Mouse (Mus musculus) yolk sac, embryonic 10.5 days (tissue): ENCODE measurements around the gene B3gat3.

Experiments
- DNase-seq: peaks from one replicate; pipeline ENCODE4 v3.0.0-alpha.2; 2017; ENCODE audit warnings: low spot score

B3gat3 gene

DNA sequence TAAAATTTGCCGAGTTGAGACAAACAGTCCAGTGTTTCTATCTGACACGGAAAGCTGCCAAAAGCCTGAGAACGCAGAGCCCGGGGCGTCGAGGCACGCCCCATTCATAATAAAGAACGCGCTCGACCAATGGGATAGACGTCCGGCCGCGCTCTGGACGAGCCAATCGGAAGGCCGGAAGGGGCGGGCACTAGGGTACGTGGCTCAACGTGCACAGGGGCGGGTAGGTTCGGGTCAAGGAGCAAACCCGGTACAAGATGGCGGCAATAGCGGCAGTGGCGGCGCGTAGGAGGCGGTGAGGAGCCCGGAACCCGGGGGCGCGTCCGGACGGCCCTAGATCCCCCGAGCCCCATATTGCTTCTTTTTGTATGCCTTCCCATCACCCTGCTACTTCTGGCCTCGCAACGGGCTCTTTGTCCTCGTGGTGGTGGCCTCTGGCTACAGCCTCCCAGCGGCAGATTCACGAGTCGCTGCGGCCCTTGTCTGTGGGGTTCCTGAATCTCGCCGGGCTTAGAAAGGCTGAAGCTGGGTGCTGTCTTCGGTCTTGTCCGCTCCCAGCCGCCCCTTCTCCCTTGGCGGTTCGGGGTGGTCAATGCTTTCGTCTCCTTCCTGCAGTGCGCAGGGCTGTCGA is 22.2 kb upstream of the B3gat3 start, which contains the start of gene Ganab:
TSS of gene Ganab (plus strand) at position 207 of the 631 bp plus-strand sequence.
- peak; percentile 96 for DNase-seq

DNA sequence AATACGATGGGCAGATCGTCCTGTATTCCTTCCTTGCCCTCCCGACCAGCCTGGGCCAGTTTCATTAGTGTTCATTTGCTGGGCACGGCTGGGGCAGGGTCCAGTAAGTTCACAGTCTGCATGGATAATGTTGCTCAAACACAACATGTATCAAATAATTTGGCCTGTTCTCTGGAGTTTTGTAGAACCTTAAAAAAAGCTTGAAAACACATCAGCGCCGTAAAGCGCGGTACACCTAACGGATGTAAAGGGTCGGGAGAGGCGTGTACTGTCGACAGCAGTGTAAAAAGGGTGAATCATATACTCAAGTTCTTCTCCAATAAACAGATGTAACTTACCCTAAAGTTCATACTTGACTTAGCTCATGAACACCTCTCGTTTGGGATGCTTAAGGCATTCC is 21.6 kb upstream of the B3gat3 start:
- no peak for DNase-seq

DNA sequence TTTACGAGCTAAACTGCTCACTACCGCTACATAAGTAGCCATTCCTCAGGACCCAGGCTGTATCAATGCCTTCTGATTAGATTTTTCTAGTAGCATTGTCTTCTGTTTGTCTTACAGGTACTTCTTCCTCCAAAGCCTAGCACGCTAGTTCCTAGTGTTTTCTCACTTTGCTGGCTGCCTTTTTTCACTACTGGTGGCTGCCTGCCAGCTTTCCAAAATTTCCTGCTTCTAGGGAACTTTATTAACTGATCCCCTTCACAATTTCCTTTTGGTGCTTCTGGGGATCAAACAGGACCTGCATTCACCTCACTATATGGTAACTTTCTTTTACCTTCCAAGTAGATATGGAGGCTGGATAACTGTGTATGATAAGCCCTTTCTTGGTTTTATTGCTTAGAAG is 21.1 kb upstream of the B3gat3 start:
- no peak for DNase-seq

DNA sequence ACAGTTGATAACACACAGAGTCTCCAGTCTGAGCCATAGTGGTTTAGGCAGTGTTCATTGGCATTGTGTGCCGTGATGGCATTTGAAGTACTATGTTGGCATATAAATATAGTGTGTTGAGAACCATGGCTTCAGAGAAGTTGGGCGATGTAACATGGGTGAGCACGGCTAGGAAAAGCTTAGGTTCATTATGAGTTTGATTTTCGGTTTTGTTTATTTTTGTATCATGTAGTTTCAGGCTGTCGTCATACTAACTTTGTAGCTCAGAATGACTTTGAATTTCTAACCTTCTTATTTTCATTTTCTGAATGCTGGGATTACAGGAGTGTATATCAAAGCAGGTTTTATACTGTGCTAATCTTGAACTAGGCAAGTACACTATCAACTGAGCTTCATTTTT is 16.8 kb upstream of the B3gat3 start:
- DNase-seq, result no peak

DNA sequence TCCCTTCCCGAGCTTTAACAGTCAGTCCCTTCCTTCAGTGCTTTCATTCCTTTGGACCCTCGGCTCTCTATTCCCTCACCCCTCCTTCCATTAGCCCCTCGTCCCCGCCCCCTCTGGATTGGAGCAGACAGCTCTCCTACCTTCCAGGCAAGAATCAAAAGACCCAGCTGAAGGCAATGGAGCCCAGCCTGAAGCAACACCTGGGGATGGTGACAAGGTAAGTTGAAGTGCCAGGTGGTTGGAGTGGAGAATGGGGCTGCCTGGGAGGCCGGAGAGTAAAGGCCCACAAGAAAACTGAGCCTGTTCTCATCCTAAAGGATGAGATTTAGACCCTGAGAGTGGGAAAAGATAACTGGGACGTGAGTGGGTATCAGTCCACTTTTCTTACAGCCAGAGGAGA is 11.6 kb upstream of the B3gat3 start:
- no peak for DNase-seq

DNA sequence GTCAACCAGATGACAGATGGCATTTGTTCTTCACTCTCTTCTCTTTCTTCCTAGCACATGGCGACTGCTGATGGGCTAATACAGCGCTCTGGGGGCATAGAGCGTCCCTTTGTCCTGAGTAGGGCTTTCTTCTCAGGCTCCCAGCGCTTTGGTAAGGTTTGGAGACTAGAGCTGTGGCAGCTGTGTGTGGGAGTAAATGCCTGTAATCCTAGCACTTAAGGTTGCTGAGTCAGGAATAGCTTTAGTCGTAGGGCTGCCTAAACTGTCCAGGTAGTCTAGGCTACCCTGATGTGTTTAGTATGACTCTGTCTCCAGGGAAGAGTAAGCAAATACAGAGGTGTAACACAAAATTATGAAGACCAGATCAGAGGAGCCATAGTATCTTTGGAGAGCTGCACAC is 8.4 kb upstream of the B3gat3 start:
- DNase-seq, result no peak

DNA sequence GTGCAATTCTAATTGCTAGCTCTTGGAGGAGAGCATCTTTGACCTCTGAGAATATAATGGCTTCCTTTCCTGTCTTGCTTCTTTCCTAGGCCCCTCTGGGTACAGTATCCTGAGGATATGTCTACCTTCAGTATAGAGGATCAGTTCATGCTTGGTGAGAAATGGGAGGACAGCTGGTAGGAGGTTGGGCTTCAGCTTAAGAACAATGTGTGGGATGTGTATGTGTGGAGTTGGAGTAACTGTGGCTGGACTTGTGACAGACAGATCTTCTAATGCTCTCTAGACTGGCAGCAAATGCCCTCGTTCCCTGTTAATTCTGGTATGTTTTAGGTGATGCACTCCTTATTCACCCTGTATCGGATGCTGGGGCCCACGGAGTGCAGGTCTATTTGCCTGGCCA is 6.0 kb upstream of the B3gat3 start:
- no peak for DNase-seq

DNA sequence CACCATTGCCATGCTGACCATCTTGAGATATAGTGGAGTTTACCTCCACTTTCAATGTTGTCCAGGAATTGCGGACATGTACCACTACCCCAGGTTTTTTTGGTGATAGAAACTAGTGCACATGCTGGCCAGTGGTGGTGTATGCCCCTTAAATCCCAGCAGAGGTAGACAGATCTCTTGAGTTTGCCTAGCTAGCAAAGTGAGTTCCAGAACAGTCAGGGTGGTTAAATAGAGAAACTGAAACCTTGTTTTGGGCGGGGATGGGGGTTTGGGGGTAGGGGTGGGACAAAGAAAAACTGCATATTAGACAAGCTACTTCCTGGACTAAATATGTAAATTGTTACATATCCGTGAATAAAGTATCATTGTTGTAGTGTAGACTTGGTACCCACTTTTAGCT is 1.2 kb upstream of the B3gat3 start:
- no peak for DNase-seq

DNA sequence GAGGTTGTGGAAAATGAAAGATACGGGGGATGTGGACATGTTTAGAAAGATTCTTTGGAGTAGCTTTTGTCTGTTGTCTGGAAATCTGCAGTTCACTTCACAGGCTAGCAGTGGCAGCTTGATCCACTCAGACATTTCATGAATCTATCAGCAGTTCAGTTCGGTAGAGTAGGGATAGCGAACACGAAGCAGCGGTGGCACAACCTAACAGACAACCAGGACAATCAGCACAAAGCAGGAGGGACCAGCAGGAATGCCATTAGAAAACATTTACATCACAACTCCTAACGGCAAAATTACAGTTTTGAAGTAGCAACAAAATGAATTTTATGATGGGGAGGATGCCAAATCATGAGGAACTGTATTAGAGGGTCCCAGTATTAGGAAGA is 496 bp upstream of the B3gat3 start:
- no peak for DNase-seq

DNA sequence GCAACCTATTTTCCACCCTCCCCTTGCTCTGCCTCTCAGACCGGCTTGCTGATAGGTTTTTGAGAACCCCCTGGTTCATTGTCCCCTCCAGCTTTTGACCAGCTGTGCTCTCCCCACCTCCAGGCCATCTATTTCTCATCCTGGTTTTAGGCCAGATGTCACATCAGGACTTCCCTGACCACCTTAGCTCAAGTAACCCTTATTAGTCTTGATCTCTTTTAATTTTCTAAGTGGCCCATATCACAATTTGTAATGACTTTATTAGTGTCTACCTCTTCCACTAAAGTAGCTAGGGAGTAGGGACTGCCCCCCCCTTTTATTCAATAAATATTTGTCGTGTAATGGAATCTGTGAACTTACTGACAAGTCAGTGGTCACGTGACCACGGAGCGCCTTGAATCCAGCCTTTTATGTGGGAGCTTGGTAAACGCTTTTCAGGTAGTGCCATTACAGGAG is 690 bp downstream of the B3gat3 start:
- peak; percentile 60 for DNase-seq

DNA sequence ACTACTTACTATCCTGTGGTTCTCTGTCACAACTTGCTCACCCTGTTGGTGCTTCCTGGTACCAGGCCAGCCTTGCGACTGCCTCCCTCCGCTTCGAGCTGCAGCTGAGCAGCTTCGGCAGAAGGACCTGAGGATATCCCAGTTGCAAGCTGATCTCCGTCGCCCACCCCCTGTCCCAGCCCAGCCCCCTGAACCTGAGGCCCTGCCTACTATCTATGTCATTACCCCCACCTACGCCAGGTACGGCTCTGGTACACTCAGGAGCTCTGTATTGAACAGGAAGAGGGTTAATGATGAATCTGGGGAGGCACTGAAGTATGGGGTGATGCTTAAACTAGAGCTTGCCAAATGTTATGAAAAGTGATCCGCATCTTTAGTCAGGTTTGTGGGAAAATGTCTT is 1.6 kb downstream of the B3gat3 start:
- no peak for DNase-seq

DNA sequence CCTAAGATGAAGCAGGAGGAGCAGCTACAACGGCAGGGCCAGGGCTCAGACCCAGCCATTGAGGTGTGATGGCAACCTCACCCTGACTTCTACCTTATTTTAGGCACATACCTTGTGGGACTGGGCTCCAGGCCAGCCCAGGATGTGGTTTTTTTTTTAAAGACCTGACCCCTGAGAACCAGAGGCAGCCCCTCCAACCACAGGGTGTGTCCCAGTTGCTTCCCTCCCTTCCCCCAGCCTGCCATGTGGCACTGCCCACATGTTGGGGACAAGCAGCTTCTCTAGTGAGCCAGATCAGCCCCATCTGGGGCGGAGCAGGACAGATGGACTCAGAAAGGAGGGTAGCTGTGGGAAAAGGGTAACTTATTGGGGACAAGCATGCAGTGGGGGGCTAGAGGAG is 6.6 kb downstream of the B3gat3 start:
- no peak for DNase-seq

DNA sequence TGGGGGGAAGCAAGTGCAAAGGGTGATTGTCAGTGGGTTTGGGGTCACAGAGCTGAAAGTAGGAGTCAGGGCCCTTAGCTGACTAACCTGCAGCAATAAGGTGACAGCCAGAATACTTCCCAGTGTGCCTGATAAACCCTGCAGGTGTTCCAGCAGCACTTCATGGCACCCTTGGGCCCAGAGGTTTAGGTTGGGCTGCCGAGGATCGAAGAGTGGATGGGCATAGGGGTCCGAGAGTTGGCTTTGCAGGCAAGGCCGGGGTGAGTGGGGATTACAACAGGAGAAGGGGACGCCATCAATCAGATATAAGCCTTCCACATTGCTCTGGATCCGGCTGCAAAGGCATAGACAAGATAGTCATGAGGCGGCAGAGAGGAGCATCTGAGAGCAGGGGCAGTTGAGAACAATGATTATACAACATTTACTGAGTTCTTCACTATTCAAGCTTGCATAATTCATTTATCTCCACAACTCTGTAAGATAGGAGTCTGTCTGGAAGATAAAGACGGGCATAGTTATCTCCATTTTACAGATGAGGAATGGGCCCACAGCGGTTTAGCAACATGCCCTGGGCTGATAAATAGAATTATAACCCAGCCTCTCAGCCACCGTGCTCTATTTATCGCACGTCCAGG is 7.8 kb downstream of the B3gat3 start:
- no peak for DNase-seq

DNA sequence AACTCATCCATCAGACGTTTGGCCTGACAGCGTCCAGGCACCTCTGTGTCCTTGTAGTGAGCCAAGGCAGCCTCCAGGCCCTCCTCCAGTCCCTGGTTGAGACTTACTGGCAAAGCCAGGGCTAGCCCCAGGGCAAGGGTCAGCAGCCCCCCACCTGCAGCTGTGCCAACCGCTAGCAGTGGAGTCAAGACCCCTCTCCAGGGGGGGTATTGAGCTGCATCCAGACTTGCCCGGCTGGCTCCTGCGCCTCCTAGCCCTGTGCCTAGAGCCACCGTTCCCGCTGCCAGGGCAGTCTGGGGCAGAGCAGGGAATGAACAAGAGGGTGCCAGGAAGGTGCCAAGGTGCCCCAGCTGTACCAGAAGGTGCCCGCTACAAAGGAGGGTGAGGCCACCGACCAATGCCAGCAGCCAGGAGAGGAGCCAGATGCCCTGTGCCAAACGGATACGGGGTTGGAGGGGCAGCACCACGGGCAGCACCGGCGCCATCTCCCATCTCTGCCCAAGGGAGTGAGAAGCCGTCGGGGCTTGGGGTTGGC is 8.6 kb downstream of the B3gat3 start:
- no peak for DNase-seq

DNA sequence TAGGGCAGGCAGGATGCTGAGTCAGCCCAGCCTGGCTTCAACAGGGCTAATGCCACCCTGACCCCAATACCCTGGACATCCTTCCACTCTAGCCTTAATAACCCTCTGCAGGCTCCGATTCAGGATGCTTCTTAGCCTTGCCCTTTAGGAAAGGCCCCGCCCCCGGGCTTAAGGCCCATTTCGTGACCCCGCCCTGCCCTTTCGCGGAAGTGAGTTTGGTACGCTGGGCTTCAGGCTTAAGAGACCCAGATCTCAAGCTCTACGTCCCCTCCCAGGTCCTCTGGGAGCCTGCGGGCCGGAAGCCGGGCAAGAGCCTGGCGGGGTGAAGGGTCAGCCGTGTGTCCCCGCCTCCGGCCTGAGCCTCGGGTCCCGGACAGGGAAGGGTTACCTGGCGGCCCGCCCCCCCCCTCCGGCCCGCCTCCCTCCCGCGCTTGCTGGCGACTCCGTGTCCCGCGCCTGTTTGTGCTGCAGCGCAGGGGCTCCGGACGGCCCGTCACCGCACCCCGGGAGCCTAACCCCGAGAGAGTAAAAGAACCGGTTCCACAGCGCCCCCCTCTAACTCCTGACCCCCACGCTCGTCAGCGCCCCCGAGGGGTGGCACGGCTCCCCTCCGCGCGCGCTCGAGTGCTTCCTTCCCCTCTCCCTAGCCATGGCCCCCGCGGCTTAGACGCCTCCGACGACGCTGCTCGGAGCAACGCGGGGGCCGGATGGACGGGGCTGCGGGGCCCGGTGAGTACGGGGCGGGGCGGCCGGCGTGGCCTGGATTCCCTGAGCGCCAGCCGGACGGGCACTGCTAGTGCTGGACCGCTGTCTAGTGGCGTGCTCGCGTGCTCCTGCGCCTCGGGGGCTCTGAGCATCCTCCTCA is 9.3 kb downstream of the B3gat3 start, which contains the start of the genes Rom1 and Eml3:
TSS of gene Rom1 (minus strand) at position 133 of the 865 bp plus-strand sequence.
TSS of gene Eml3 (plus strand) at position 329 of the 865 bp plus-strand sequence.
- DNase-seq, result peak; percentile 93

DNA sequence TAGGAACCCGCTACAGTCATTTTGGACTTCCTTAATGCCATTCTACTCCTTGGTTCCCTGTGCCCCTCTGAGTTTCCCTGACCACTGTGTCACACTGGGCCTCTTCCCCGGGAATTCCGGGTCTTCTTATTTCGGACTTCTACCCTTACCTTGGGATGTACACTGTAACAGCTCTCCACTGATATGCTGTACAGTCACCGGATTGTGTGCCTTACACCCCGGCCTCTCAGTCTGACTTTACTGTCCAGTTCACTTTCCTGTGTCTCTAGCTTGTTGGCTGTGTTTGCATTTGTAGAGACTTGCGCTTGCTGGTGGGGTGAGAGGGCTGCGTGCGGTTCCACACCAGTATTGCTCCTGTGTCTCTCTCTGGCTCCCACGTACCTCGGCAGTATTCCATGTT is 9.9 kb downstream of the B3gat3 start:
- no peak for DNase-seq

DNA sequence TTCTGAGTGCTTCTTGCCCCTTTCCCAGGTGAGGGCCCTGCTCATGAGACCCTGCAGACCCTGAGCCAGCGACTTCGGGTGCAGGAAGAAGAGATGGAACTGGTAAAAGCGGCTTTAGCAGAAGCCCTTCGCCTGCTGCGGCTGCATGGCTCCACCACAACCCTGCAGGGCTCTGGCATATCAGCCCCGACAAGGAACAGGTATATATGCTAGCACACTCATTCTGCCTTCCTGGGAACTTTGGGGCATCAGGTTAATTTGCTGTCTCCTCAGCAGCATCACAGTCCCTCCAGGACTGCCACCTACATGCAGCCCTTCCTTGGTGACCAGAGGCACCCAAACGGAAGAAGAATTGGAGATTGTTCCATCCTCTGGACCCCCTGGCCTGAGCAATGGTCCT is 10.6 kb downstream of the B3gat3 start:
- no peak for DNase-seq

DNA sequence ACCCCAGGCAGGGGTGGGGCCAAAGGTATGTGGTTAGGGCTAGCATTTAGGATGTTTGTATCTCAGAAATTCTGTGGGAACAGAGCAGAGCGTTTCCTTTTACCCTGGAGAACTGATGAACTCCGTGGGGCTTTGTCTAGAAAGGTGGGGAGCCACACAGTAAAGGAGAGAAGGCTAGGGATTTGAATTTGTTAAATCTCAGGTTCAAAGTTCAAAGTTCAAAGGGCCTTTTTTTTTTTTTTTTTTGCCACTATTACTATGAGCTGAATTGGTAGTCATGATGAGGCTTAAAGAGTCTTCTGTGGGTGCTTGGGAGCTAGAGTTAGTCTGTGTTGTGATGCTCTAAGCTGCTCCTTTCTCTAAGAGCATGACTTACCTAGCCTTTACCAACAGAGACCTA is 16.6 kb downstream of the B3gat3 start:
- no peak for DNase-seq

DNA sequence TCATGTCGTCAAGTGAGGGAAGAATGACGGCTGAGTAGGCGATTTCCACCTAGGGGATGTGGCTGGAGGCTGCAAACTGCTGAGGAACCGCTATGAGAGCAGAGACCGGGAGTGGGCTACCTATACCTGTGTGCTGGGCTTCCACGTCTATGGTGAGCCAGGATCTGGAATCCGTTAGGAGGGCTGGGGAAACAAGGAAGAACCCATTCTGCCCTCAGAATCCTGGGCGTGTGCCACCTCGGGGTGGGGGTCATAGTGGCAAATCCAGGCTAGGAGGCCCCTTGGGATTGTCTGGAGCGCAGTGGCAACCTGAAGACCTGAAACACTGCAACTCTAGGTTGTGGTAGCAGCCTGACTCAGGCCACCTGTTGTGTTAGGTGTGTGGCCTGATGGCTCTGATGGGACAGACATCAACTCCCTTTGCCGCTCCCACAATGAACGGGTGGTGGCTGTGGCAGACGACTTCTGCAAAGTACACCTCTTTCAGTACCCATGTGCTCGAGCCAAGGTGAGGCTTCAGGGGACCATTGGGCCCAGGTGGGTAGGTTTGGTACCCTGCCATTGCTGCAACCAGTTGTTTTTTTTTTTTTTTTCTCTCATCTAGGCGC is 20.5 kb downstream of the B3gat3 start:
- no peak for DNase-seq

DNA sequence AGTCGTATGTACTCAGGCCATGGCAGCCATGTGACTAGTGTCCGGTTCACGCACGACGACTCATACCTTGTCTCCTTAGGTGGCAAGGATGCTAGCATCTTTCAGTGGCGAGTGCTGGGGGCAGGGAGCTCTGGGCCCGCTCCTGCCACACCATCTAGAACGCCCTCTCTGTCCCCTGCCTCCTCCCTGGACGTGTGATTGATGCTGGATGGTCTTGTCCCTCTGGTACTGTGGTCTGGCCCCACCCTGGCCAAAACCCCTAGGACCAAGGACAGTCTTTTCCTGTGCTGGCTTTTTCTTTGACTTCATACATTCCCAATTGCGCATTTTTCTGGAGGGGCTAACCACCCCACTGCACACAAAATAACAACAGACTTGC is 21.0 kb downstream of the B3gat3 start:
- no peak for DNase-seq

DNA sequence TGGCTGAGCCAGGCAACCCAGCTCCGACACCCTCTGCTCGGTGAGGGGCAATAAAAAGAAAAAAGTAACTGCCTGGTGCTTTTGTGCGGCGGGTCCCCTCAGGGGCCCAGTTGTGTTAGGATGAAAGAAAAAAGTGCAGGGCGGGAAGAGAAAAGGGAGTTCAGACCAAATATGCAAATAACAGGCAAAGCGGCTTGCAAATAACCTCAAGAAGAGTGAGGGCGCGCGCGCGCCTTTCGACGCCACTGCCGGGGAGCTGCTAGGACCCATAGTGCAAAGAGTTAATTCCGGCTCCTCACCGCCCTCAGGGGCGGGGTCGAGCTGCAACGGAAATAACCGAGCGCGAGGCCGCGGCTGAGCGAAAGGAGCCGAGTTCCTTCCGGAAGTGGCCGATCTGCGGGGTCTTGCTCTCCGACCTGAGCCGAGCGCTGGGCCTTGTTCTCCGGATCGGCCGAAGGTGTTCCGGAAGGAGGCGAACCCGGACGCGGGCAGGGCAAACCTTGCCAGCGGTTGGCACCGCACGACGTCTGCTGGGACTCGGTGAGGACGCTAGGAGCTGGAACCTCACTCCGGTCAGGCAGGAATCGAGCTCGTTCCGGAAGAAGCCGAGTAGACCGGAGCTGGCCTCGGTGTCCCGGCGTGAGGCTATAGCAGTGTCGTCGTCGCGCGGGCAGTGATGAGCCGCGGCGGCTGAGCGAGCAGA is 21.5 kb downstream of the B3gat3 start, which contains the start of gene Mta2:
TSS of gene Mta2 (plus strand) at position 361 of the 703 bp plus-strand sequence.
- DNase-seq, result peak; percentile 97
